Mouse (Mus musculus): ENCODE data around the gene Nf1.
A peak's percentile ranks its signal among the peaks of the same experiment; 100 is the strongest.

Gene Nf1

GRCm38 (mm10) chr11:79460756-79461450 is 121.4 kb downstream of the Nf1 start:
- DNase-seq (ENCODE audit: low spot score in 2 of 2) = no peak

DNA sequence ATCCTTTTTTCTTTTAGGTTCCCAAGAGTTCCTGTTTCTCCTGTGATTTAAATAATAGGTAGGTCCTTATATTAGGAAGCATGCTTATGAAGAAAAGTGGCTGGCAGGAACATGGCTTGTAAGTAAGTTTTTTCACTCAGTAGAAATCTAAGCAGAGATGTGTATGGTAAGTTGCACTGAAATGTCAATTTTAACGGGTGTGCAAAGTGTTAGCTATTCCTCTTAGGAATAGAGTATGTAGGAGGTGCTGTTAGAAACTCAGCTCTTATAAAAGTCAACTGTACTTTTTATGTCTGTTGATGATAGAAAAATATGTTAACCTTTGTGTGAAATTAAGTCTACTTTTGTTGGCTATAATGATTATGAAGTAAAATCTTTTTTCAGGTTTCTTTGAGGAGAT is 128.6 kb downstream of the Nf1 start:
- no peak for DNase-seq (ENCODE audit: low spot score in 2 of 2)

DNA sequence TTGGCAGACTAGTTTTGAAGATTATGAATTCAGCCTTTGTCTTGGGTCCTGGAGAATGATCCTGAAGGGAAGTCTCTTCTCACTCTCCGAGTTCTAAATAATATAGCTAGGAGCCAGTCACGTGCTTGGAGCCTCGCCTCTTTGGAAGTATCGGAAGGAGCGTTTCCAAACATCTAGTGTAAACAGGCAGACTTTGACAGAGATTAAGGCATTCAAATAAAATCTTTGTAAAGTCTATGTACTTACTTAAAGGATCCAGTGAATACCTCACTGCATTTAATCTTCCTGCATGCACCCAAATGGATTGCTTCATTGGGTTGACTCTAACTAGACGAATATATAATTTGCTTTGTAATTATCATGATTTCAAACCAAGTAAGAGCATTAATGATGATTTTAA is 143.9 kb downstream of the Nf1 start:
- DNase-seq (ENCODE audit: low spot score in 2 of 2) = no peak

DNA sequence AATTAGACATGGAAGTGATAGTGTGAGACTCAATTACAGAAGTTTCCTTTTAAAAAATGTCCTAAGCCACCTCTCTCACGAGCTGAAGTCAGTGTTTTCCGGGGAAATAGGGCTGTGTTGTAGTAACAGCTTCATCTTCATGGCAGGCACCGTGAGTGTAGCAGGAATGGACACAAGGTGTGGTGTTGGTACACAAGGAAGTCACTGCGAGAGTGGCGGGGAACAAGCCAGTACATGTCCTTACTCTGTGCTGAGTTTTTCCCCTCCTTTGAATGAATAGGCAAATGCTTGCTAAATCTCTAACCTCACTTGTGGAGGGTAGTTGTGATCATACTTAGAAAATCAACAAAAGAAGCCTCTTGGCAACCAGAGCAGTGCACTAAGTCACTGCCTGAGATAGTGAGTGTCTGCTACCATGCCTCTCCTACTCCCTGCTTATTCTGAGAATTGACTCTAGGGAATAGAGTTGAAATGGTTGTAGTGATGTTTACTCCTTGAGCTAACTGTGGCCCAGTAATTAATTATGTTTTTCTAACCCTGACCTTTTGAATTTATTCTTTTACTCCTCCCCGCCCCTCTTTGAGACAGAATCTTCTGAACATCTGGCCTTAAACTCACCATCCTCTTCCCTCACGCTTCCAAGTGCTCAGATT is 144.5 kb downstream of the Nf1 start:
- DNase-seq (ENCODE audit: low spot score in 2 of 2) = no peak

GRCm38 (mm10) chr11:79484721-79485120 is 145.2 kb downstream of the Nf1 start:
- no peak for DNase-seq (ENCODE audit: low spot score in 2 of 2)

- DNase-seq (ENCODE audit: low spot score in 2 of 2) = no peak
Observed at GRCm38 (mm10) chr11:79494976-79495800, 155.7 kb downstream of the Nf1 start.

DNA sequence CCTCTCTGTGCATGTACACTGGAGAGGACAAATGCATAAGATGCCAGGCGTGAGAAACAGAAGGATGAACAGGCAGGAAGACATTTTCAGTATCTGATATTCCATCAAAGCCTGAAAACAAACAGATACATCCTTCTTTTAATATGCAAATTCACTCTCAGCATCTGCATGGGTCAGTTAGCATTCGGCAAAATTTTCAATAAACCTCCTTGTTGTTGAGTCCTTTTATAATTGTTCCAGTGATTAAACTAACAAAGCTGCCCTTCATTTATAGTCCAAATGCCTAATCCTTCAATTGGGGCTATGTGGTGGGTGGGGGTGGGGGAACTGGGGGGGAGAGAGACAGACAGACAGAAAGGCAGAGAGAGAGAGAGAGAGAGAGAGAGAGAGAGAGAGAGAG is 163.4 kb downstream of the Nf1 start:
- DNase-seq (ENCODE audit: low spot score in 2 of 2) = no peak

DNA sequence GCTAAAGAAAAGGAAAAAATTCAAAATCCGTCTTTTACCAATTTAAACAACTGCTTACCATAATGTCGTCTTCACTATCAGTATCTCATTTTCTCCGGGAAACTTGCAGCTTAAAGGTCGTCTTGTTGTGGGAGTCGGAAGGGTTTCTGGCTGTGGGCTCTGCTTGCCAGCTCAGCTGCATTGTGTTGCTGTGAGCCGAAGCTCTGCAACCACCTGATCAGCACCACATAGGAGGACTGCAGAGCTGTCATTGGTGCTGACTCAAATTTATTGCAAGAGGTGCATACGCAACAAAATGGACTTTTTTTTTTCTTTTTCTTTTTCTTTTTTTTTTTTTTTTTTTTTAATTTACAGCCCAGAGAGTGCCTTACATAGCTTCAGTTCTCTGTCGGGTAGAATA is 164.4 kb downstream of the Nf1 start, which contains the start of gene Omg:
TSS of gene Omg (minus strand) at position 240 of the 400 bp plus-strand sequence.
- no peak for DNase-seq (ENCODE audit: low spot score in 2 of 2)

- DNase-seq (ENCODE audit: low spot score in 2 of 2) = no peak
Observed at GRCm38 (mm10) chr11:79504506-79504905, 165.0 kb downstream of the Nf1 start.

- no peak for DNase-seq (ENCODE audit: low spot score in 2 of 2)
Observed at GRCm38 (mm10) chr11:79511970-79512369, 172.5 kb downstream of the Nf1 start.

GRCm38 (mm10) chr11:79515331-79515730 is 175.8 kb downstream of the Nf1 start:
- DNase-seq (ENCODE audit: low spot score in 2 of 2) = no peak

DNA sequence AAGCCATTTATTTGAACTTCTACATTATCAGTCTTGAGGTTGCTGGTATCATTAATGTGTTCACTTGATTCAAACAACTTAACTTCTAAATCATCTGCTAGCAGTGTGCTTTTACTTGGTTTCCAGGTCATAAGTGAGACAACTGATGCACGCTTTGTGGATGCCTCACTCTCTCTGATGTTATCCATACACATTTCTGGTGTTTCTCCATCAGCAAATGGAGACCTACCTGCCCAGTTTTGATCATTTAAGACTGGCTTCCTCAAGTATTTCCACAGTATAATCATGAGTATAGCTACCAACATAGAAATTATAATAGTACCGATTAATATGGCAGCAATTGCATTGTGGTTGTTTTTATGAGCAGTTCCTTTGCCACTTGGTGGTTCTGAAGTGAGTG is 176.3 kb downstream of the Nf1 start:
- no peak for DNase-seq (ENCODE audit: low spot score in 2 of 2)

DNA sequence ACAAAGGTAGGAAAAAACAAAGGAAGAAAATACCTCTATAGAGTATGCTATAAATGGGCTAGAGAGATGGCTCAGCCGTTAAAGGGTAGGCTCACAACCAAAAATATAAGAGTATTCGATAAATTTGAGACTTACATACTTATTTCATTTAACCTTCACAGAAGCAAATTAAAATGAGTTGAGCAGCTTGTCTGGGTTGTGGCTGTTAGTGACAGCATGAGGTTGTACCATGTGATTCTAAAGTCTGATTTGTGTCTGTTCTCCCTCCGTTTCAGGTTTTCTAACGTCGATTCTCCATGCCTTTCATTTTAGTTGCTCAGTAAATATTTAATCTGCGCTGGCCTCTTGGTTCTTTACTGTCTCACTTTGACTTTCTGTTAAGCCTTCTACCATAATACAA is 179.8 kb downstream of the Nf1 start:
- DNase-seq (ENCODE audit: low spot score in 2 of 2) = no peak

GRCm38 (mm10) chr11:79519878-79520291 is 180.4 kb downstream of the Nf1 start:
- no peak for DNase-seq (ENCODE audit: low spot score in 2 of 2)

DNA sequence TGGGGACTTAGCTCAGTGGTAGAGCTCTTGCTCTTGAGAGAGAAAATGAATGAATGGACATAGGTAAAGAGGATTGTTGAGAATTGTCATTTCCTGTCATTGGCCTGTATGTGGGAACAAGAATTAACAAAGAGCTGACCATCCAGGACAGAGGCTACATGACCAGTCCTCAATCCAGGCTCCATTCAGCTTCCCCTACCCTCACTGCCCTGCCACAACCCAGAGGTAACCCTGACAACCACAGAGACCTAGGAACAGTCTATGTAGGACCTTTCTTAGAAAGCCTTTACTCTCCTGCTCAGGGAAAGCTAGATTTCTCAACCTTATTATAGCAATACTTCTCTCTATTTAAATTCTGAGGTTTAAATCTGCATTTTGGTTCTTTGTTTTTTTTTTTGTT is 181.3 kb downstream of the Nf1 start:
- DNase-seq (ENCODE audit: low spot score in 2 of 2) = no peak

DNA sequence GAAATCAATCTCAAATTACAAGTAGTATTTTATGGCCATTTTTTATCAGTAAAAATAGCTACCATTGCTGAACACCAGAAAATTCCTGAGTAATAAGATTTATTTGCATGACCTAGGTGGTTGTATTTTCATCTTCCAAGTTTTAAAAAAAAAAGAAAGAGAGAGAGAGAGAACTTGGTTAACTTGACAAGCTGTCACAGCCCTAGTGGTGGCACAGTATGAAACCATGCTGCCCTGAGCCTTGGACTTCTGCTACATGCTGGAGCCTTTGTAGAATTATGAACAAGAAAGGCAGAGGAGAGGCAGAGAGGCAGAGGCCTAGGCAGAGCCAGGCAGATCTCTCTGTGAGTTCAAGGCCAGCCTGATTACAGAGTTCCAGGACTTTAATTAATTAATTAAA is 182.4 kb downstream of the Nf1 start:
- DNase-seq (ENCODE audit: low spot score in 2 of 2) = no peak

DNA sequence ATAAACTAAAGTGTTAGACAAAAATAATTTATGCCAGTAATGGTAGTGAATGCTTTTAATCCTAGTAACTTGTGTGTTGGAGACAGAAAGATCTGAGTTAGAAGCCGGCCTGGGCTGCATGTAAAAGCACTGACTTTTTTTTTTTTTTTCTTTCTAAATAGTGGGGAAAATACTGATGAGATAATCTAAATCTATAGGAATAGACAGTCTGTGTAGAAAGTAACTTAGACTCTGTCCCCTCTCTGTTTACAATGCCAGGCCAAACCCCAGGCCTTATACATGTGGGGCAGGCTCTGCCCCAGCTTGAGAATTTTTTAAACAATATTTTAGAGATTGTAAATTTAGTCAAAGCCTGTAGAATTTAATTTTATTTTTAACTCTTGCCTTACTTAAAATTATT is 183.5 kb downstream of the Nf1 start:
- DNase-seq (ENCODE audit: low spot score in 2 of 2) = no peak

- DNase-seq (ENCODE audit: low spot score in 2 of 2) = peak; percentile 41 to 70
Observed at GRCm38 (mm10) chr11:79523560-79524309, 184.2 kb downstream of the Nf1 start, which contains the start of gene Evi2b. Gene Evi2b (minus strand): TSS chr11:79523762.

- no peak for DNase-seq (ENCODE audit: low spot score in 2 of 2)
Observed at GRCm38 (mm10) chr11:79524310-79524575, 184.8 kb downstream of the Nf1 start.

DNA sequence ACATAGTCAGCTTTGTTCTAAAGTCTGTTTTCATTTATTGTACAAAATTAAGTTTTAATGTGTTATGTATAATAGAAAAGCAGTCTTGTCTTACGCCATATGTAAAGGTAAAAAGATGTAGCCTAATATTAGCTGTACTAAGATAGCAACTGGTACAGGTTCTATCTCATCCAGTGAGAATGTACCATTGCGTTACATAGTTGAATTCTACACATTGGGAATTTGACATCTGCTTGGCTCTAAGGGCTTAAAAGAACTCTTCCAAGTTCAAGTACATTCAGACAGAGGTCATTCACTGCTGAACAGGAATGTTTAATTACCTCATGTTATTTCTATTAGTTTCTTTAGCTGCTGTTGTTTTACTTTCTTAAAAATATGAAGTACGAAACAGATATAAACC is 187.1 kb downstream of the Nf1 start:
- DNase-seq (ENCODE audit: low spot score in 2 of 2) = no peak

DNA sequence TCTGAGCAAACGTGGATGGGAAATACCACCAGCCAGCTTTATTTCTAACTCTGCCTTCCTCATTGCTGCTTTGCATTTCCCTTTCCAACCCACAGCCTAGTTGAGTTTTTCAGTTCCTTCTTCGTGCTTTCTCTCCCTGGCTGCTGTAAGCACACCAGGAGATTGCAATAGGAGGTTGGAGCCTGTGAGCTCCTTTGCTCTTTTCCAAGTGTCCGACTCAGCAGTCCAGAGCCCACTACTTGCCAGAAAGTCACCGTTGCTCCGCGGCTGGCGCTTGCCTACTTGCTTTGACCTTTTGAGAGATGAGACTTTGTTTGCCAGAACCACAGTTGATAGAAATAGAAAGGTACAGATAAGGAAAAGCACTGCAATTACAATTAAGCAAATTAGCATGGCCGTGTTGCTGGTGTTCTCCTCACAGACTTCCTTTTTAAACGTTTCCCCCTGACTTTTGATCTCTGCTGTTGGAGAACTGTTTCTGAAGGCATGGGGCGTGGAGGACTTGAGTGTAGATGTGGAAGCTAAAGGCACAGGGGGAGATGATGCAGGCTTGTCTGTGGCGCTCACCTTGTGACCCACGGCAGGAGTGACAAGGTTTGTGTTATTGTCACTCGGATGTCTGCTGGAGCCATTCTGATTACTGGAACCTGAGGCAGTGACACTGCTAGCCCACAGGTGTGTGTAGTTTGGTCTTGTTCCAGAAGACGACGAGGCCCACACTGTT is 187.7 kb downstream of the Nf1 start:
- peak; percentile 30 to 69 for DNase-seq (ENCODE audit: low spot score in 2 of 2)
